Mouse (Mus musculus): ENCODE data around the gene Paqr8.

DNA sequence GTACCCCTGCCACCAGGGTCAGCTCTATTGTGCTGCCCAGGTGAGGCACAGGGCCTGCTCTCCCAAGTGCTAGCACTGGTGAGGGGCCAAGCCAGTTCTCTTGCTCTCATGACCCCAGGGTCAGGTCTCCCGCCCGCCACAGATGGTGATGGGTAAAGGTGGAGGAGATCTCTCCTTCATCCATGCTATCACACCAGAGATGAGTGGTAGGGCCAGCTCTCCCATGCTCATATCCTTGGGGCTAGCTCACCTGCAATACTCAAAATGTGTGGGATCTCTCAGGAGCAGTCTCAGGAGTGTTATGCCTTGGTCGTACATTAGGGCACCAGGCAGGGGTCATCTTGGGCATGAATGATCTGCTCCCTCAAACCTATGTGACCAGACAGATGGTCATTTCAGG is 24.4 kb downstream of the Paqr8 start:
- no peak for TF ChIP-seq GATA1 (IDR thresholded peaks at IDR 0.05; ENCODE audit: borderline replicate concordance, low read length)
- no peak for TF ChIP-seq FLI1 (IDR thresholded peaks at IDR 0.05; ENCODE audit: low read length)
